Mouse (Mus musculus) CH12.LX (cell line): Measurements from ENCODE around the gene Acss2. TPM values are rescaled to one million over a fixed set of nuclear protein-coding genes. Genes with fewer than 3 reads are reported as not detected.

ENCODE experiments used
- DNase-seq: peaks from one replicate; pipeline ENCODE4 v3.0.0-alpha.2; 2013; ENCODE audit errors: extremely low read depth
- H3K27ac ChIP-seq: 2 replicates; pipeline ENCODE4 v1.5.1; 2012; ENCODE audit warnings: low read depth, mild to moderate bottlenecking, control low read depth, moderate library complexity; ENCODE audit not compliant: insufficient read depth
- H3K27me3 ChIP-seq: replicated peaks from 2 replicates; pipeline ENCODE3; 2012; ENCODE audit warnings: inconsistent platforms
- H3K36me3 ChIP-seq, 2 experiments: replicated peaks in 1 of 2; 2 replicates each; pipeline versions ENCODE3 to v1.6.1; 2012; ENCODE audit warnings: inconsistent platforms in 1 of 2, low read length in 1 of 2, mild to moderate bottlenecking in 1 of 2, mixed read lengths in 1 of 2, moderate library complexity in 1 of 2; ENCODE audit not compliant: control insufficient read depth in 1 of 2, insufficient read depth in 1 of 2
- H3K4me1 ChIP-seq, 2 experiments: 2 replicates each; pipeline ENCODE4 v1.6.1; 2012; ENCODE audit warnings: inconsistent platforms in 1 of 2, moderate library complexity in 1 of 2; ENCODE audit not compliant: insufficient read depth in 2 of 2, control insufficient read depth in 1 of 2
- H3K4me2 ChIP-seq: 2 replicates; pipeline ENCODE4 v1.6.1; 2012; ENCODE audit warnings: low read depth, mild to moderate bottlenecking, control low read depth; ENCODE audit not compliant: poor library complexity, insufficient read depth, severe bottlenecking
- H3K4me3 ChIP-seq, 3 experiments: fragments of 150-350 bp in 1 of 3; sonication (generic) in 1 of 3; replicated peaks in 1 of 3; 2 replicates each; pipeline versions ENCODE3 to v1.5.1; 2011 to 2012; ENCODE audit warnings: low read depth in 2 of 3, low read length in 2 of 3, mild to moderate bottlenecking in 2 of 3, moderate library complexity in 2 of 3, control low read depth in 1 of 3, improper control_type of control experiment in 1 of 3, inconsistent platforms in 1 of 3, mixed read lengths in 1 of 3; ENCODE audit not compliant: poor library complexity in 1 of 3
- H3K79me2 ChIP-seq: replicated peaks from 2 replicates; pipeline ENCODE4 v1.6.1; 2012; ENCODE audit warnings: mild to moderate bottlenecking, moderate library complexity; ENCODE audit not compliant: control insufficient read depth, poor library complexity, insufficient read depth, severe bottlenecking; ENCODE audit errors: extremely low read depth
- H3K9ac ChIP-seq: 2 replicates; pipeline ENCODE4 v1.6.1; 2012; ENCODE audit warnings: low read depth, mild to moderate bottlenecking, control low read depth, moderate library complexity; ENCODE audit not compliant: insufficient read depth
- H3K9me3 ChIP-seq: replicated peaks from 2 replicates; pipeline ENCODE3; 2012; ENCODE audit warnings: low read length, inconsistent platforms, mixed read lengths
- CHD1 ChIP-seq: IDR thresholded peaks from 2 replicates; pipeline ENCODE4 v1.6.1; 2012; ENCODE audit warnings: low read depth, low read length, improper control_type of control experiment, inconsistent platforms
- CTCF ChIP-seq, 2 experiments: IDR thresholded peaks in 1 of 2; conservative IDR thresholded peaks in 1 of 2; 2 replicates each; pipeline ENCODE4 v1.5.1; 2011 to 2012; ENCODE audit warnings: low read depth in 2 of 2, low read length in 2 of 2, improper control_type of control experiment in 1 of 2, inconsistent platforms in 1 of 2, mild to moderate bottlenecking in 1 of 2, moderate library complexity in 1 of 2
- E2F4 ChIP-seq: IDR thresholded peaks from 2 replicates; pipeline ENCODE4 v1.6.1; 2011; ENCODE audit warnings: low read depth, low read length, improper control_type of control experiment; ENCODE audit not compliant: insufficient replicate concordance
- ELF1 ChIP-seq: IDR thresholded peaks from 2 replicates; pipeline ENCODE4 v1.6.1; 2014; ENCODE audit warnings: low read depth, mild to moderate bottlenecking, inconsistent platforms, low read length, improper control_type of control experiment
- GABPA ChIP-seq: IDR thresholded peaks from 2 replicates; pipeline ENCODE4 v1.6.1; 2012; ENCODE audit warnings: low read depth, low read length, improper control_type of control experiment, inconsistent platforms; ENCODE audit not compliant: insufficient replicate concordance
- IRF4 ChIP-seq: IDR thresholded peaks from 2 replicates; pipeline ENCODE4 v1.6.1; 2014; ENCODE audit warnings: low read depth, mild to moderate bottlenecking, inconsistent platforms, low read length, improper control_type of control experiment
- MAX ChIP-seq: IDR thresholded peaks from 2 replicates; pipeline ENCODE4 v1.6.1; 2011; ENCODE audit warnings: low read length, improper control_type of control experiment
- MAZ ChIP-seq: IDR thresholded peaks from 2 replicates; pipeline ENCODE4 v1.6.1; 2012; ENCODE audit warnings: low read depth, mild to moderate bottlenecking, inconsistent platforms, low read length, improper control_type of control experiment, moderate library complexity
- MEF2A ChIP-seq: IDR thresholded peaks from 2 replicates; pipeline ENCODE4 v1.6.1; 2014; ENCODE audit warnings: low read depth, mild to moderate bottlenecking, inconsistent platforms, low read length, improper control_type of control experiment, borderline replicate concordance
- NELFE ChIP-seq: IDR thresholded peaks from 2 replicates; pipeline ENCODE4 v1.6.1; 2011; ENCODE audit warnings: low read depth, low read length, improper control_type of control experiment
- NRF1 ChIP-seq: IDR thresholded peaks from 2 replicates; pipeline ENCODE4 v1.6.1; 2014; ENCODE audit warnings: low read depth, mild to moderate bottlenecking, inconsistent platforms, low read length, improper control_type of control experiment, moderate library complexity
- PAX5 ChIP-seq: IDR thresholded peaks from 2 replicates; pipeline ENCODE4 v1.6.1; 2012; ENCODE audit warnings: low read length, inconsistent platforms, mixed read lengths
- POLR2A ChIP-seq: IDR thresholded peaks from 2 replicates; pipeline ENCODE4 v1.6.1; 2011; ENCODE audit warnings: low read depth, mild to moderate bottlenecking, improper control_type of control experiment, low read length
- POLR2AphosphoS2 ChIP-seq: IDR thresholded peaks from 2 replicates; pipeline ENCODE4 v1.6.1; 2011; ENCODE audit warnings: low read depth, low read length, improper control_type of control experiment
- RAD21 ChIP-seq: IDR thresholded peaks from 2 replicates; pipeline ENCODE4 v1.6.1; 2011; ENCODE audit warnings: low read depth, mild to moderate bottlenecking, low read length, improper control_type of control experiment, moderate library complexity
- RCOR1 ChIP-seq: conservative IDR thresholded peaks from 2 replicates; pipeline ENCODE4 v1.6.1; 2012; ENCODE audit warnings: low read depth, mild to moderate bottlenecking, inconsistent platforms, low read length, improper control_type of control experiment
- SMC3 ChIP-seq: IDR thresholded peaks from 2 replicates; pipeline ENCODE4 v1.6.1; 2011; ENCODE audit warnings: low read depth, low read length, improper control_type of control experiment
- USF2 ChIP-seq: conservative IDR thresholded peaks from 2 replicates; pipeline ENCODE4 v1.6.1; 2011; ENCODE audit warnings: low read depth, low read length, improper control_type of control experiment
- ZNF384 ChIP-seq: IDR thresholded peaks from 2 replicates; pipeline ENCODE4 v1.6.1; 2012; ENCODE audit warnings: low read depth, low read length, improper control_type of control experiment, inconsistent platforms
- dilution Hi-C: fragments of 300-500 bp; cut with MboI; formaldehyde crosslinking; loops from 2 replicates; pipeline ENCODE4 v1.14.3; 2020; ENCODE audit warnings: low sequenced_read_pairs; ENCODE audit not compliant: extremely low pct_unique_long_range_greater_than_20kb, extremely low pct_ligation_motif_present
- in situ Hi-C: fragments of 300-500 bp; cut with MboI; formaldehyde crosslinking; loops from 3 replicates; pipeline ENCODE4 v1.14.3; 2019; ENCODE audit warnings: low sequenced_read_pairs, low pct_ligation_motif_present, low pct_unique_long_range_greater_than_20kb, mixed read lengths
- polyA plus RNA-seq: library from polyadenylated mRNA; unstranded; fragments of >175 nt; gene quantifications from 2 replicates; pipeline ENCODE4 v1.2.1, GENCODE M21; 2012; ENCODE audit warnings: low read depth; ENCODE audit not compliant: insufficient read length
- total RNA-seq, 2 experiments: library from RNA; depleted of rRNA; stranded (reverse); fragments of 300-350 nt in 1 of 2; fragments of >200 nt in 1 of 2; gene quantifications; 2 replicates each; pipeline ENCODE4 v1.2.3; 2012 to 2014

The Acss2 gene
- total and polyA plus RNA-seq, 3 experiments = 3.4 to 11.0 (median 10.0) TPM

- dilution Hi-C loops (no loop called here), in situ Hi-C loops (loop anchor here (25.0 kb wide), 1 partner anchor 256 kb away; the partner anchor contains the start of gene Procr)
- peaks cover 7 to 8% of the 10 kb centered on the region in 2 experiments for H3K4me1 ChIP-seq
- no peak overlapping the region for H3K4me2 ChIP-seq
- H3K27me3 ChIP-seq = no peaks in the 10 kb centered on the region
- TF ChIP-seq MAX = no peak
- TF ChIP-seq IRF4 = no peak
- no peak for TF ChIP-seq CTCF (conservative IDR thresholded peaks at IDR 0.05 in 1 of 2, IDR thresholded peaks at IDR 0.05 in 1 of 2; ENCODE audit: low read depth in 2 of 2, low read length in 2 of 2)
- no peak for TF ChIP-seq E2F4
- TF ChIP-seq POLR2A = no peak
- TF ChIP-seq NELFE = no peak
- no peak for TF ChIP-seq SMC3
- TF ChIP-seq RCOR1 = no peak
- TF ChIP-seq MEF2A = no peak
- TF ChIP-seq USF2 = no peak
- TF ChIP-seq MAZ = no peak
- no peak for TF ChIP-seq CHD1
- TF ChIP-seq ELF1 = no peak
- no peak for TF ChIP-seq NRF1
- TF ChIP-seq PAX5 = no peak
- no peak for TF ChIP-seq POLR2AphosphoS2
- TF ChIP-seq GABPA = no peak
- no peak overlapping the region for H3K27ac ChIP-seq
- H3K9ac ChIP-seq = no peak overlapping the region
- H3K36me3 ChIP-seq = peaks cover 0 to 10% of the 10 kb centered on the region in 2 experiments
- no peaks in the 10 kb centered on the region for H3K9me3 ChIP-seq
- DNase-seq = no peak
- no peak overlapping the region for H3K4me3 ChIP-seq
- no peaks in the 10 kb centered on the region for H3K79me2 ChIP-seq
Measured at GRCm38 (mm10) chr2:155505811-155506210, 11.9 kb upstream of the Acss2 start.

GRCm38 (mm10) chr2:155507721-155508470, 9.9 kb upstream of the Acss2 start:
- Histone ChIP-seq H3K4me1 (peaks cover 7 to 8% of the 10 kb centered on the region in 2 experiments), H3K27me3 (no peaks in the 10 kb centered on the region), H3K36me3 (peaks cover 0 to 3% of the 10 kb centered on the region in 2 experiments), H3K4me3 (no peak overlapping the region), H3K9ac (no peak overlapping the region), H3K27ac (no peak overlapping the region), H3K79me2 (no peaks in the 10 kb centered on the region), H3K4me2 (no peak overlapping the region), H3K9me3 (no peaks in the 10 kb centered on the region)
- DNase-seq = no peak
- in situ Hi-C loops (loop anchor here (25.0 kb wide), 1 partner anchor 254 kb away; the partner anchor contains the start of gene Procr), dilution Hi-C loops (no loop called here)
- TF ChIP-seq ZNF384 (no peak), RAD21 (no peak), USF2 (no peak)
